Mouse (Mus musculus) midbrain, embryonic 12.5 days (tissue): ENCODE measurements around the gene Slc39a11. TPM values are rescaled to one million over a fixed set of nuclear protein-coding genes. Genes with fewer than 3 reads are reported as not detected.

Source experiments
- ATAC-seq: fragments of 200-750 bp; cut with Nextera tagmentation; 2 replicates; pipeline ENCODE4 v1.8.0; 2017; ENCODE audit warnings: low read depth, moderate TSS enrichment, moderate library complexity; ENCODE audit not compliant: low FRiP score
- H3K27ac ChIP-seq: fragments of 300-500 bp; sonication (generic); replicated peaks from 2 replicates; pipeline ENCODE4 v1.5.1; 2016; ENCODE audit warnings: mild to moderate bottlenecking
- H3K27me3 ChIP-seq: fragments of 300-500 bp; sonication (generic); 2 replicates; pipeline ENCODE4 v1.6.1; 2016; ENCODE audit warnings: mild to moderate bottlenecking
- H3K36me3 ChIP-seq: fragments of 300-500 bp; sonication (generic); 2 replicates; pipeline ENCODE4 v1.6.1; 2016
- H3K4me1 ChIP-seq: fragments of 300-500 bp; sonication (generic); 2 replicates; pipeline ENCODE4 v1.6.1; 2016
- H3K4me2 ChIP-seq: fragments of 300-500 bp; sonication (generic); replicated peaks from 2 replicates; pipeline ENCODE4 v1.6.1; 2016; ENCODE audit warnings: mild to moderate bottlenecking, moderate library complexity
- H3K4me3 ChIP-seq: fragments of 300-500 bp; sonication (generic); 2 replicates; pipeline ENCODE4 v1.5.1; 2016; ENCODE audit warnings: mild to moderate bottlenecking
- H3K9ac ChIP-seq: fragments of 300-500 bp; sonication (generic); replicated peaks from 2 replicates; pipeline ENCODE4 v1.6.1; 2016; ENCODE audit warnings: mild to moderate bottlenecking, moderate library complexity
- H3K9me3 ChIP-seq: fragments of 300-500 bp; sonication (generic); 2 replicates; pipeline ENCODE4 v1.6.1; 2016; ENCODE audit warnings: mild to moderate bottlenecking
- WGBS: fragments of 180-500 bp; shearing (Covaris S2); methylation state at CpG from one replicate; pipeline ENCODE4 v1.1.7; 2016; 5-methylcytosine and 5-hydroxymethylcytosine counted together
- polyA plus RNA-seq: library from polyadenylated mRNA; unstranded; fragments of >200 nt; fragmentation: Nextera tagmentation; extraction: Ambion mirVana; gene quantifications from 2 replicates; pipeline ENCODE4 v1.2.1, GENCODE M21; 2016

The Slc39a11 gene
- polyA plus RNA-seq, 1 experiment from 2014 or later, result 26.1 TPM

- no peak overlapping the region for H3K27ac ChIP-seq
- peaks cover 13% of the 10 kb centered on the region; the same call in 1 of the 2 replicates for H3K4me1 ChIP-seq
- H3K36me3 ChIP-seq, result no peaks in the 10 kb centered on the region
- no peak for ATAC-seq
- no peak overlapping the region for H3K4me3 ChIP-seq
- 86% methylated on average over 11 of the region's 11 CpGs for WGBS
- H3K9ac ChIP-seq, result no peak overlapping the region
- no peak overlapping the region for H3K4me2 ChIP-seq
- no peaks in the 10 kb centered on the region for H3K27me3 ChIP-seq
- no peaks in the 10 kb centered on the region for H3K9me3 ChIP-seq
Measured at GRCm38 (mm10) chr11:113510969-113511625, 138.8 kb downstream of the Slc39a11 start.

DNA sequence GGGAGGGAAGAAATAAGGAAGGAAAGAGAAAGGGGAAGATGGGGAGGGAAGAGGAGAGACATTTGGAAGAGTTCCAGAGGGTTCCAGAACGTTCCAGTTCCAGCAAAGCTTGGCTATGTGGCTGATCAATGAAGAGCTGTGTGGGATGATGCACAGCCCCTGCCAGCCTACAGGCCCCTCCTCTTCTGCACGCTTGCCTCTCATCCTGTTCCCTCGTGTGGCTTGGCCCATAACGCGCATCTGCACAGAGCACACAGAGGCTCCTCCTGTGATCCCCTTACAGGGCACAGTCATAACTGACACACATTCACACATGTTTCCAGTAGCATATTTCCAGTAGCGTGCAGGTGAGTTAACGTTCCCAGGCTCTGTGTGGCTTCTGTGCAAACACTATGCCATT is 139.6 kb downstream of the Slc39a11 start:
- no peak for ATAC-seq
- Histone ChIP-seq H3K27me3 (no peaks in the 10 kb centered on the region), H3K4me3 (no peak overlapping the region), H3K9me3 (no peaks in the 10 kb centered on the region), H3K27ac (no peak overlapping the region), H3K9ac (no peak overlapping the region), H3K36me3 (no peaks in the 10 kb centered on the region), H3K4me1 (peaks cover 13% of the 10 kb centered on the region; the same call in 1 of the 2 replicates), H3K4me2 (no peak overlapping the region)
- WGBS, result 74% methylated on average over 7 of the region's 7 CpGs

DNA sequence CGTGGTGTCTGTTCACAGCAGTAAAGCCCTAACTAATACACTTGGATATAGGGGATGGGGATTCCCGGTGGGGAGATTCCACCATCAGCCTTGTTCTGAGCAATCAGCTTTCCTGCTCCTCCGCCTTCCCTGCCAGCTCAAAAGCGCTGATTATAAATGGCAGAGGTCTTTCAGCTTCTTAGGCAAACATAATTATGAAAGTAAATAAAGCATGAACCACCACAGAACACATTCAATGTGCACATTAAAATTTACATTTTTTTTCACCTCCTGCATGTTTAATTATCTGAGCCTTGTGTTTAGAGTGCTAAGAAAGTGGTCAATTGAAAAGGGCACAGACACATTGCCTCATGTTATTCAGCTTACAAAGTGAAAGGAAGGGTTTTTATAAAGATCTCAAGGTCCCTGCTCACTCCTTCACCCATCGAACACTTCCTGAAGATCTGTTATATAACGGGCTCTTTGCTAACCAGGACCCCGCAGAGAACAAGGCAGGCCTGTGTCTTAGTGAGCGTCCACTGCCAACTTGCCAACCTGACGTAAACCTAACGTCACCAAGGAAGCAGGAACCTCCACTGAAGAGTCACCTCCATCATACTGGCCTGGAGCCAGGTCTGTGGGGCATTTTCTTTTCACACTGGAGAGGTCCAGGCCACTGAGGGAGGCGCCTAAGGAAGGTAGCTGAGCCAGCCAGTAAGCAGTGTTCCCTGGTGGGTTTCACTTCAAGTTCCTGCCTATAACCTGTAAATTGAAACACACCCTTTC is 142.0 kb downstream of the Slc39a11 start:
- WGBS, result 75% methylated on average over 11 of the region's 11 CpGs
- no peaks in the 10 kb centered on the region for H3K36me3 ChIP-seq
- peaks cover 13% of the 10 kb centered on the region; the same call in 1 of the 2 replicates for H3K4me1 ChIP-seq
- H3K27ac ChIP-seq, result 0 out of 2 replicates have a peak overlapping the region, but pooled peaks have one; percentile 11
- no peak for ATAC-seq
- H3K9me3 ChIP-seq, result no peaks in the 10 kb centered on the region
- no peak overlapping the region for H3K4me2 ChIP-seq
- H3K4me3 ChIP-seq, result no peak overlapping the region
- no peaks in the 10 kb centered on the region for H3K27me3 ChIP-seq
- H3K9ac ChIP-seq, result no peak overlapping the region

GRCm38 (mm10) chr11:113505551-113506160 is 144.2 kb downstream of the Slc39a11 start:
- Histone ChIP-seq H3K27ac (no peak overlapping the region), H3K9ac (no peak overlapping the region), H3K27me3 (no peaks in the 10 kb centered on the region), H3K36me3 (no peaks in the 10 kb centered on the region), H3K9me3 (no peaks in the 10 kb centered on the region), H3K4me1 (peaks cover 21% of the 10 kb centered on the region; the same call in 1 of the 2 replicates), H3K4me3 (no peak overlapping the region), H3K4me2 (no peak overlapping the region)
- ATAC-seq, result no peak
- WGBS, result 91% methylated on average over 12 of the region's 12 CpGs

GRCm38 (mm10) chr11:113504459-113505062 is 145.3 kb downstream of the Slc39a11 start:
- 83% methylated on average over 11 of the region's 11 CpGs for WGBS
- Histone ChIP-seq H3K9me3 (no peaks in the 10 kb centered on the region), H3K4me2 (no peak overlapping the region), H3K4me1 (peaks cover 26% of the 10 kb centered on the region; the same call in 1 of the 2 replicates), H3K27ac (no peak overlapping the region), H3K9ac (no peak overlapping the region), H3K36me3 (no peaks in the 10 kb centered on the region), H3K27me3 (no peaks in the 10 kb centered on the region), H3K4me3 (no peak overlapping the region)
- ATAC-seq, result no peak

DNA sequence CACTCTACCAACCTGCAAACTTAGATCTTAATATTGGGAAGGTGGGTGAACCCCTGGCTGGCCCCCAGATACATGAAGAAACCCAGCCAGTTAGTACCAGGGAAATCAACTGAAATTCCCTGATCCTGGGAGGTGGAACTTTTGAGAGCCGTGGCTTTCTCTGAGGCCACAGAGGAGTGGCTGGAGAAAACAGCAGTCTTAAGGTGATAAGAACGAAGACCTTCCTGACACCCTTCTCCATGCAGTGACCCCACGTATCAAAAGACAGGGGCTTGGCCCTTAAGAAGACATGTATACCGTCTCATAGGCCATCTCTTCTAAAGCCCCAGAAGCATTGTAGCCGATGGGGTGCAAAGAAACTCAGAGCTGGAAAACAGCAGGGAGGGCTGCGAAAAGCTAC is 146.9 kb downstream of the Slc39a11 start:
- Histone ChIP-seq H3K4me3 (no peak overlapping the region), H3K36me3 (no peaks in the 10 kb centered on the region), H3K9ac (no peak overlapping the region), H3K27ac (no peak overlapping the region), H3K4me1 (peaks cover 21% of the 10 kb centered on the region; the same call in 1 of the 2 replicates), H3K4me2 (no peak overlapping the region), H3K9me3 (no peaks in the 10 kb centered on the region), H3K27me3 (no peaks in the 10 kb centered on the region)
- no peak for ATAC-seq
- 84% methylated on average over 6 of the region's 6 CpGs for WGBS

DNA sequence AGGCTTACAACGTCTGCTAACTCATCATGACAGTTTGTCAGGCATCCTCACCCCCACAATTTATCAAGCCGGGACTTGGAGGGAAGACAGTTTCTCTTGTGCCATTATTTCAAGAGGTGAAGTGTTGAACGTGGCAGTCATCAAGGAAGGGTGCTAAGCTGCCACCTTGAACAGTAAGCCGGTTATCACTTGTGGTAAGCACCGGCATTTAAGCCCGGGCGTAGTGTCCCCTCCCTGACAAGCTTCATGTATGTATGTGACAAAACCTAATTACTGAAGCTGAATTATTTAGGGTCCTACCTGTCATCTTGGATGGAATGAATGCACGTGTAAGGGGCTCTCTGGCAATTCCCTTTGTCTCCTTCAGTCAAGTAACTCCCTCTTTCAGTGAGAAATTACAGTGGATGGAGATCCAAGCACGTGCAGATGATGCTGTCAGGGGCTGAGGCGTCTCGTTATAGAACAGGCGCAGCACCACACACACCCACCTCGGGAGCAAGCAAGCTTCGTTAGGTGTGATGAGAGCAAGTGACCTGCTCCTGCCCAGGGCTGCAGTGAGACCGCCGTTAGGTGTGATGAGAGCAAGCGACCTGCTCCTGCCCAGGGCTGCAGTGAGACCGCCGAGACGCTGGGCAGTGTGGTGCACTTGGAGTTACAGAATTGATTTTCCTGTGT is 149.1 kb downstream of the Slc39a11 start:
- peaks cover 17% of the 10 kb centered on the region; the same call in 1 of the 2 replicates for H3K4me1 ChIP-seq
- no peak overlapping the region for H3K4me3 ChIP-seq
- H3K4me2 ChIP-seq, result no peak overlapping the region
- no peaks in the 10 kb centered on the region for H3K9me3 ChIP-seq
- no peak overlapping the region for H3K9ac ChIP-seq
- WGBS, result 77% methylated on average over 20 of the region's 20 CpGs
- H3K36me3 ChIP-seq, result no peaks in the 10 kb centered on the region
- no peaks in the 10 kb centered on the region for H3K27me3 ChIP-seq
- no peak overlapping the region for H3K27ac ChIP-seq
- no peak for ATAC-seq

DNA sequence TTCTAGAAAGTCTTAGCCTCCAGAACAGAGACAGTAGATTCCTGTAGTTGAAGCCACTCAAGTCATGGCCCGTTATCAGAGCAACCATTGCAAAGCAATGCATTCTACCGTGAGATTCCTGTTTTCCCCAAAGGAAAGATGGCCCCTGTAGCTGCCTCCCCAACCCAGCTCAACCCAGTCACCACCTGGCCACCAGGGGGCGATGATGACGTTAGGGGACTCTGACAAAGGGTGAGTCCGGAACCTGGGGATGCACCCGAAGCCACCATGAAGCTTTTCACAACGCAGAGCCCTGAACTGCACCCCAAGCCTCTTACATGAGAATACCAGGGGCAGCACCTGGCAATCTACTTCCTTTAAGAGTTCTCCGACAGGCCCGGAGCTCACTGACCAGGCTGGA is 151.0 kb downstream of the Slc39a11 start:
- Histone ChIP-seq H3K36me3 (no peaks in the 10 kb centered on the region), H3K9me3 (no peaks in the 10 kb centered on the region), H3K4me2 (no peak overlapping the region), H3K4me1 (peaks cover 17% of the 10 kb centered on the region; the same call in 1 of the 2 replicates), H3K27me3 (no peaks in the 10 kb centered on the region), H3K27ac (no peak overlapping the region), H3K4me3 (no peak overlapping the region), H3K9ac (no peak overlapping the region)
- 64% methylated on average over 9 of the region's 9 CpGs for WGBS
- ATAC-seq, result no peak

- H3K4me3 ChIP-seq, result no peak overlapping the region
- H3K4me1 ChIP-seq, result no peaks in the 10 kb centered on the region
- 85% methylated on average over 12 of the region's 12 CpGs for WGBS
- H3K27me3 ChIP-seq, result no peaks in the 10 kb centered on the region
- H3K4me2 ChIP-seq, result no peak overlapping the region
- H3K36me3 ChIP-seq, result no peaks in the 10 kb centered on the region
- H3K27ac ChIP-seq, result no peak overlapping the region
- no peaks in the 10 kb centered on the region for H3K9me3 ChIP-seq
- ATAC-seq, result no peak
- no peak overlapping the region for H3K9ac ChIP-seq
Measured at GRCm38 (mm10) chr11:113494021-113494546, 155.8 kb downstream of the Slc39a11 start.

- H3K9me3 ChIP-seq, result no peaks in the 10 kb centered on the region
- H3K9ac ChIP-seq, result no peak overlapping the region
- no peaks in the 10 kb centered on the region for H3K27me3 ChIP-seq
- H3K27ac ChIP-seq, result no peak overlapping the region
- no peaks in the 10 kb centered on the region for H3K36me3 ChIP-seq
- H3K4me2 ChIP-seq, result no peak overlapping the region
- 84% methylated on average over 20 of the region's 20 CpGs for WGBS
- no peaks in the 10 kb centered on the region for H3K4me1 ChIP-seq
- no peak overlapping the region for H3K4me3 ChIP-seq
- no peak for ATAC-seq
Measured at GRCm38 (mm10) chr11:113490530-113491520, 159.1 kb downstream of the Slc39a11 start.
